In genomic region chr3:14974758-14975157, GRCm38 (mm10) we compare ENCODE assay signal across 15 mouse cellular contexts.
"Had no signal": no experiment of that assay in that cellular context is flagged by ENCODE, and none has a peak within 500 bp of the region (broad histone marks: within the 10 kb centered on the region; RNA-seq: fewer than 3 reads in every experiment).

No protein-coding gene starts in this region.

- H3K4me3 ChIP-seq: neural tube, embryonic 15.5 days; stomach, embryonic 15.5 days had no signal

- H3K27ac ChIP-seq: neural tube, embryonic 15.5 days; stomach, embryonic 15.5 days; stomach, postnatal 0 days had no signal

- H3K9me3 ChIP-seq: neural tube, embryonic 15.5 days; stomach, embryonic 15.5 days had no signal

- H3K9ac ChIP-seq: neural tube, embryonic 15.5 days; stomach, embryonic 15.5 days had no signal

- H3K4me2 ChIP-seq: neural tube, embryonic 15.5 days; stomach, embryonic 15.5 days had no signal

- H3K27me3 ChIP-seq: neural tube, embryonic 15.5 days; stomach, embryonic 15.5 days had no signal

- DNase-seq: retina, postnatal 1 day; right cerebral cortex, adult 18-20 months; right cerebral cortex, postnatal 14 days; right cerebral cortex, postnatal 25 days; right cerebral cortex, postnatal 4 days; spleen, adult 18-20 months; thymus, adult 18-20 months; thymus, adult 2 months; thymus, postnatal 14 days; thymus, postnatal 25 days; thymus, postnatal 36 days; thymus, postnatal 4 days had no signal

- H3K36me3 ChIP-seq: neural tube, embryonic 15.5 days; stomach, embryonic 15.5 days had no signal

- H3K4me1 ChIP-seq: neural tube, embryonic 15.5 days; stomach, embryonic 15.5 days had no signal
